Mouse (Mus musculus): ENCODE measurements around the gene Rsph1. TPM values are rescaled to one million over a fixed set of nuclear protein-coding genes. Genes with fewer than 3 reads are reported as not detected.

The Rsph1 gene
- polyA plus RNA-seq, 1 experiment from 2014 or later: 1.1 TPM

DNA sequence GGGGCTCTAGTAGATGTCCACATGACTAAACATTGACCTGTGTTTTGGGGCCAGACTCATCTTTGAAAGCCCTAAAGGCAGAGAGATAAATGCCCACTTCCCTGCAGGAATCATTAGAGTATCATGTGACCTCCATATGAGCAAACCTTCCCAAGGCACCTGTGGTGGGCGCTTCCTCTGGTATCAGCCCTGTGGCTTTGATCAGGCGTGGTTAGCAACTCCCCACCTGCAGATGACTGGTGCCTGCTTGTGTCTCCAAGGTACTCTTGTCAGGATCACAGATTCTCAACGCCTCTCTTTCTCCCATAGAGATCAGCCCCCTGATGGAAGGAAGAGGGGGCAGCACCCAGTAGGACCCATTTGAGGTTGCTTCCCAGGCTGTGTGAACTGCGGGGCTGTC, 22.8 kb upstream of the Rsph1 start:
- 82% methylated on average over 4 of the region's 4 CpGs for WGBS
- Histone ChIP-seq H3K4me1 (peaks cover 20% of the 10 kb centered on the region), H3K27me3 (peaks cover 29% of the 10 kb centered on the region), H3K9me3 (no peaks in the 10 kb centered on the region), H3K27ac (no peak overlapping the region), H3K9ac (no peak overlapping the region), H3K4me3 (no peak overlapping the region), H3K36me3 (no peaks in the 10 kb centered on the region), H3K4me2 (replicated peaks) (no peak overlapping the region)
- ATAC-seq (ENCODE audit: insufficient number of reproducible peaks, insufficient read depth, low FRiP score, low TSS enrichment): no peak

DNA sequence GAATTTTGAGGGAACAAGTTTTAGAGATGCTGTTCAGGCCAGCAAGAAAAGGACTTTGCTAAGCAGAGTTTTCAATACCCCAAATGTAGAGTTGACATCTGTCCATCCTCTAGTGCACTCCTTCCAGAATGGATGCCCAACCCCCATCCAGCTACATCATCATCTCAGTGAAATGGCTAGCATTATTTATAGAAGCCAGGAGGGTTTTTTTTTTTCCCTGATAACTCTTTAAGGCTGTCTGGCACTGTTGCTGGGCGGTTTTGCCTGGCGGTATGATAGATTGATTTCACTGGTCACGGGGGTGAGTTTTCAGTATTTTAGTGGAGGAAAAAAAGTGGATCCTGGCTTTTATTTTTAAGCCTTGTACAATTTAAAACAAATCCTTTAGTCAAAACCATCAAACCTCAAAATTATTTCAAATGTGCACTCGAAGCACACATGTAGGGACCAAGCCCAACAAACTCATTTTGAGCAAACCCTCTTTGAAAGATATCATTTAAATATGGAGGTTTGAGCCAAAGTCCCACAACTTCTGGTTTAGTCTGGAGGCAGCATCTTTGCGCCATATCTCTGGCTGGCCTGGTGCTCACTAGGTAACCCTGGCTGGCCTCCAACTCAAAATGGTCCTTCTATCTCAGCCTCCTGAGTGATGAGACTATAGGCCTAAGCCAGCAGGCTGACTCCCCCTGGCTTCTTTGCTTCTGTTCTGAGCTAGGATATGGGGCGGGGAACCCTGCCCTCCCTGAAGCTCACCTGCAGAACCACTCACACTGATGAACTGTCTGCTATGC, 21.4 kb upstream of the Rsph1 start:
- H3K9ac ChIP-seq: no peak overlapping the region
- no peak for ATAC-seq (ENCODE audit: insufficient number of reproducible peaks, insufficient read depth, low FRiP score, low TSS enrichment)
- no peaks in the 10 kb centered on the region for H3K9me3 ChIP-seq
- H3K4me2 ChIP-seq (replicated peaks): no peak overlapping the region
- no peak overlapping the region for H3K4me3 ChIP-seq
- WGBS: 82% methylated on average over 6 of the region's 6 CpGs
- peaks cover 34% of the 10 kb centered on the region for H3K27me3 ChIP-seq
- H3K4me1 ChIP-seq: peaks cover 20% of the 10 kb centered on the region
- H3K36me3 ChIP-seq: no peaks in the 10 kb centered on the region
- no peak overlapping the region for H3K27ac ChIP-seq

DNA sequence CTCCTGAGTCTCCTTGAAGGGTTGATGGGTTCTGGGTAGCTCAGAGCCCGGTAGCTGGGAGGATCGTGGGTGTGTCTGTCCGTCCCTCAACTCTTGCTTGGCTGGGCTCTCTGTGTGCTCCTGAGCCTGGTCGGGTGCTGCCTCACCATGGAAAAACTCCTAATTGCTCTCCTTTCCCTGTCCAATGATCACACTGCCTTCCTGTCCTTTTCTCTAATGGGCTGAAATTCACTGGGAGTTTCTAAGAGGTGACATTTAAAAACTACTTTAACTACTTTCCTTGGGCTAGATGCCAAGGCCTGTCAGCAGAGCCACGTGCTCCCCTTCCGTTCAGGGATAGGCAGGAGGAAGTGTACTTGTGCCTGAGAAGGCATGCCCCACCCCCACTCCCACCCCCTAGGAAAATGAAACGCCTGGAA, 20.3 kb upstream of the Rsph1 start:
- no peak for ATAC-seq (ENCODE audit: insufficient number of reproducible peaks, insufficient read depth, low FRiP score, low TSS enrichment)
- H3K9ac ChIP-seq: no peak overlapping the region
- WGBS: 21% methylated on average over 7 of the region's 7 CpGs
- peaks cover 20% of the 10 kb centered on the region for H3K4me1 ChIP-seq
- no peaks in the 10 kb centered on the region for H3K36me3 ChIP-seq
- H3K27ac ChIP-seq: no peak overlapping the region
- peaks cover 34% of the 10 kb centered on the region for H3K27me3 ChIP-seq
- peak overlapping the region; percentile 45; the same call in 1 of the 2 replicates for H3K4me3 ChIP-seq
- no peaks in the 10 kb centered on the region for H3K9me3 ChIP-seq
- H3K4me2 ChIP-seq (replicated peaks): peak overlapping the region; percentile 91

DNA sequence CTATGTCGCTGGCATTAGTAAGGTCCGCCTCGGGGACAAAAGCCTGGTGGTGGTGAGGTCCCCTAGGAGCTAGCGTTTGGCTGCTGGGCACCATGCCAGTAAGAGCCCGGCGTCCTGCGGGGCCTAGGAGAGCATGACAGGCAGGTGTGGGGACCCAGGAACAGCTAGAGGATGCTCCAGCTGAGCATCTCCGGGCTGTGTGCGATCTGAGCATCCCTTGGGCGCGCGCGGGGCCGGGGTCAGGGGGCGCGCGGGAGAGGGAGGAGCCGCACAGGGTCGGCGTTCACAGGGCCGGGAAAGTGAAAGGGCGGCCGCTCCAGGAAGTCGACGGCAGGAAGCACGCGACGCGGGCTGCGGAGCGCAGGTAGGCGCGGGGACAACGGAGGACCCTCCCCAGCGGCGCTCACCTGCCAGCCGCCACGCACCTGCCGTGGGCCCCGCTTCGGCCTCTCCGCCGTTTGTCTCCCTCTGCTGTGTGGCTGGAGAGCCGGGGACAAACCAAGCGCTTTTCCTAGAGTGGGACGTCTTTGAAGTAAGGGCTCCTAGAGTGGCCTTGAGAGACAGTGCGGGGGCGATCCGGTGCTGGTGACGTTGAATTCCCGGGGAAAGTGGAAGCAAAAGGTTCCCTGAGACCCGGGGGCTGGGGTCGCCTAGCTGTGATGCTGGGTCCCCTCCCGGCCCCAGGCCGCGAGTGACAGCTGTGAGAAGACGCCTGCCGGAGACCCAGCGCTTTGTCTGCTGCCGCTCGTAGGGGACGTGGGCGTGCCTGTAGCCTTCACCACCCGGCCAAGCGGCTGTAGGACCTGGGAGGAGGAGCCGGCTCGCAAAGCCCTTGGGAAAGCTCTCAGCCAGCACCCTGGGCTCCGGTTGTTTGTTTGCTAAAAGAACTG, 19.0 kb upstream of the Rsph1 start:
- no peaks in the 10 kb centered on the region for H3K9me3 ChIP-seq
- no peak overlapping the region for H3K27ac ChIP-seq
- ATAC-seq (ENCODE audit: insufficient number of reproducible peaks, insufficient read depth, low FRiP score, low TSS enrichment): peak; percentile 69

DNA sequence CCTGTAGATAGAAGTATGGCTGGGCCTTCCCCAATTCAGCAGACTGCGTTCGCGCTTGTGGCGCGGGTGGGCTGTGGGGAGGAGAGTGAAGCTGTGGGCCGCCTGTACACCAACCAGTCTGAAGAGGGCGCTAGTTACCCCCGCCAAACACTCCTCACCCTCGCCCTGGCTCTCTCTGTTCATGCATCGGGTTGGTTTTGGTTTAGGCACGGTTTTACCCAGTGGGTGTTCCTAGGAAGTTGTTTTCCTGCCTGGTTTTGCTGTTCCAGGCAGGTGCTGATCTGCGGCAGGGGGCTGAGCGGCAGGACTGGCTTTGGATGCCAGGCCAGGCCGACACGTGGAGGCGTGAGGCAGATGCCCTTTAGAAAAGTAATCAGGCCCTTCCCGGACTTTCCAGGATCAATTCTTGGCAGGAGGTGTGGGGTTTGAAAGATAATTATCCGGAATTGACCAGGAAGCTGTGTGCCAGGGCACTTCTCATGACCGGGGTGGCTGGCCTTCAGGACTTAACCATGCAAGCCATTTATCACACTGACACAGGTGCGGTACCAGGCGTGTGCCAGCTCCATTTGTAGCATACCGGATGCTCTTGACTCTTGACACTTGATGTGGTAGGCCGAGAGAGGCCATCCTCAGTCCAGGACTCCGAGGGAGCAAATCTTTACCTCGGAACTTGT, 18.2 kb upstream of the Rsph1 start:
- Histone ChIP-seq H3K4me2 (replicated peaks) (peak overlapping the region; percentile 91), H3K27ac (no peak overlapping the region), H3K4me3 (peak overlapping the region; percentile 45), H3K9me3 (no peaks in the 10 kb centered on the region), H3K4me1 (peaks cover 20% of the 10 kb centered on the region), H3K9ac (peak overlapping the region; percentile 56), H3K36me3 (no peaks in the 10 kb centered on the region), H3K27me3 (peaks cover 34% of the 10 kb centered on the region)
- 18% methylated on average over 25 of the region's 25 CpGs for WGBS
- ATAC-seq (ENCODE audit: insufficient number of reproducible peaks, insufficient read depth, low FRiP score, low TSS enrichment): no peak

More for the DNA sequence above, 19.0 kb upstream of the Rsph1 start:
- Histone ChIP-seq H3K4me2 (replicated peaks) (peak overlapping the region; percentile 91), H3K4me1 (peaks cover 20% of the 10 kb centered on the region), H3K36me3 (no peaks in the 10 kb centered on the region), H3K9ac (peak overlapping the region; percentile 56), H3K27me3 (peaks cover 34% of the 10 kb centered on the region), H3K4me3 (peak overlapping the region; percentile 45)
- under 1% methylated on average over 68 of the region's 68 CpGs for WGBS

DNA sequence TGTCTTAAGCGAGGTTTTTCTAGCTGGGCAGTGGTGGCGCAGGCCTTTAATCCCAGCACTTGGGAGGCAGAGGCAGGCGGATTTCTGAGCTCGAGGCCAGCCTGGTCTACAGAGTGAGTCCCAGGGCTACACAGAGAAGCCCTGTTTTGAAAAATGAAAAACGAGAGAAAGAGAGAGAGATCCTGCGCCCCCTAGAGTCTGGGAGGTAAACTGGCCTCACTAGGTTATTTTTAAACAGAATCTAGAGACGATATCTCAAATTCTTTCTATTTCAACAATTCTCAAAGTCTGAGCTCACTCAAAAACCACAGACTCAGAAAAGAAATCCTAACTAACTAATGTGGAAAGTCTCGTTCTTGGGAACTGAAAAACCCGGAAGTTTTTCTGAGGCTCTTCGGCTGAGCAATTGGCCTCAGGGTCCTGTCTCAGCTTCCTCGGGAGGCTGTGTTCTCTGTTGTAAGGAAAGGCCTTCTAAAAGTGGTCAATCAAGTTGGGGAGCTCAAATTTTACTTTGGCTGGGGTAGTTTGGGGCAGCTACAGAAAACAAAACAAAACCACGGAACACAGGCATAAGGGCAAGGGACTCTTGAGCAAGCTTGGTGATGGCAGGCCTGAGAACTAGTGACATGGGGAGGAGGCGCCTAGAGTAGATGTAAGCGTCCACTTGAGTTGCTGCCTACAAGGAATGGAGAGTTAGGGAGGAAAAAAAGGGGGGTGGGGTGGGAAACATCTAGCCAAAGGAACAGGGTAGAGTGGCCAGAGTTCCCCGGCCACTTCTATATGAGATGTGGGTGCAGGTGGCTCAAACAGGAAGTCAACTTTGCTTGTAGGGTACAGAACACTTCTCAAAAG, 17.4 kb upstream of the Rsph1 start:
- no peak for ATAC-seq (ENCODE audit: insufficient number of reproducible peaks, insufficient read depth, low FRiP score, low TSS enrichment)
- Histone ChIP-seq H3K27ac (no peak overlapping the region), H3K36me3 (no peaks in the 10 kb centered on the region), H3K27me3 (peaks cover 34% of the 10 kb centered on the region), H3K4me3 (no peak overlapping the region; the same call in 1 of the 2 replicates), H3K4me2 (replicated peaks) (no peak overlapping the region), H3K9me3 (no peaks in the 10 kb centered on the region), H3K9ac (no peak overlapping the region), H3K4me1 (peaks cover 20% of the 10 kb centered on the region)
- 80% methylated on average over 15 of the region's 15 CpGs for WGBS

DNA sequence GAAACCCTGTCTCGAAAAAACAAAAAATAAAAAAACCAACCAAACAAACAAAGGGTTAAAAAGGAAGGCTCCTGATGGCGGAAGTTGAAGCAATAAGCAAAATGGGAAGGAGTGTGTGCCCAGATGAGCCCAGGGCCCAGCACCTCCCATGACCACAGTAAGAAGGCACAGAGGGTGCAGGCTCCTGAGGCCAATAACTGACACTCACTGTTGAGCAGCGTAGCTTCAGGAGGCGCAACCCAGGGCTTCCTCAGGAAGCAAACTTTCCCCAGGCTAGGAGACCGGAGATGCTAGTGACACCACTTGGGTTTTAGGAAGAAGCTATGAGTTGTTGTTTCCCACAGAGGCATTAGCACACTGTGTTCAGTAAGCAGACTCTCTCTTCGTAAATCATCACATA, 13.7 kb upstream of the Rsph1 start:
- H3K4me2 ChIP-seq (replicated peaks): no peak overlapping the region
- no peak overlapping the region for H3K9ac ChIP-seq
- H3K4me1 ChIP-seq: peaks cover 7% of the 10 kb centered on the region; the same call in 1 of the 2 replicates
- ATAC-seq (ENCODE audit: insufficient number of reproducible peaks, insufficient read depth, low FRiP score, low TSS enrichment): no peak
- H3K27ac ChIP-seq: no peak overlapping the region
- H3K27me3 ChIP-seq: peaks cover 14% of the 10 kb centered on the region
- H3K9me3 ChIP-seq: no peaks in the 10 kb centered on the region
- no peak overlapping the region for H3K4me3 ChIP-seq
- H3K36me3 ChIP-seq: no peaks in the 10 kb centered on the region
- WGBS: 56% methylated on average over 6 of the region's 6 CpGs

DNA sequence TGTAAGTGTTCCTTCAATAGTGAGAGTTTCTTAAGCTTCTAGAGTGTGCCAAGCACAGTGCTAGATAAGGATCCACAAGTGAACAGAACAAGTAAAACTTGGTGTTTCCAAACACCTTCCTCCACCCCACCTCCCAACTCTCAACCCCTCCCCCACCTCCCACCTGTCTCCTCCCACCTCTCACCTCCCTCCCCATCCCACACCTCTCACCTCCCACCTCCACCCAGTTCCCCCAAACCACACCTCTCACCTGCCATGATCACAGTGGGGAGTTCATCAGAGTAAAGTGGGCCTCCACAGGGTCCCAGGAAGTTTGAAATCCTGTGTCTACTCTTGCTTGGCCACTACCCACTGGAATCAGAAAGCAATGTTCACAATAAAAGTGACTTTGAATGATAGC, 13.1 kb upstream of the Rsph1 start:
- Histone ChIP-seq H3K4me3 (no peak overlapping the region), H3K36me3 (no peaks in the 10 kb centered on the region), H3K4me2 (replicated peaks) (no peak overlapping the region), H3K27me3 (peaks cover 8% of the 10 kb centered on the region), H3K27ac (no peak overlapping the region), H3K9ac (no peak overlapping the region), H3K9me3 (no peaks in the 10 kb centered on the region), H3K4me1 (peaks cover 2% of the 10 kb centered on the region; the same call in 1 of the 2 replicates)
- ATAC-seq (ENCODE audit: insufficient number of reproducible peaks, insufficient read depth, low FRiP score, low TSS enrichment): no peak

DNA sequence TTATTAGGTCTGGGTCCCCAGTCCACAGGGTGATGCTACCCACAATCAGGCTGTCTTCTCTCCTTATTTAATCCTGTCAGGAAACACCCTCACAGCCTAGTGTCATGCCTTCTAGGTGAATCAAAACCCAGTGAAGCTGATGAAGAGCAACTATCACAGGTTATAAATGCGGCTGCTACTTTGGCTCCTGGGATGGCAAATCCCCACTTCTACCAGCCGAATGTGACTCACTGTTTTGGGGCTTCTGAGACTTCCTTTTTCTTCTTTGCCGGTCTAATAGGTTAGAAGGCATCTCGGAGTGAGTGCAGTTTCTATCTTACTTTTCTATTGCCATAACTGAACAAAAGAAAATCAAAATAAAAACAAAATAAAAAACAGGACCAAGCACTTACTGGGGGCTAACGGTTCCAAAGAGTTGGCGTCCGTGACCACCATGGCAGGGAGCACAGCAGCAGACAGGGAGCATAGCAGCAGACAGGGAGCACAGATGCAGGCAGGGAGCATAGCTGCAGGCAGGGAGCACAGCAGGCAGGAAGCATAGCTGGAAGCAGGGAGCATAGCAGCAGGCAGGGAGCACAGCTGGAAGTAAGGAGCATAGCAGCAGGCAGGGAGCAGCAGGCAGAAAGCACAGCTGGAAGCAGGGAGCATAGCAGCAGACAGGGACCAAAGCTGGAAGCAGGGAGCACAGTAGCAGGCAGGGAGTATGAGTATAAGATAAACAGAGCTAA, 12.0 kb upstream of the Rsph1 start:
- no peak overlapping the region for H3K4me3 ChIP-seq
- H3K4me1 ChIP-seq: no peaks in the 10 kb centered on the region
- no peak overlapping the region for H3K9ac ChIP-seq
- H3K27ac ChIP-seq: no peak overlapping the region
- ATAC-seq (ENCODE audit: insufficient number of reproducible peaks, insufficient read depth, low FRiP score, low TSS enrichment): no peak
- 66% methylated on average over 7 of the region's 7 CpGs for WGBS
- H3K36me3 ChIP-seq: no peaks in the 10 kb centered on the region
- H3K9me3 ChIP-seq: no peaks in the 10 kb centered on the region
- no peaks in the 10 kb centered on the region for H3K27me3 ChIP-seq
- H3K4me2 ChIP-seq (replicated peaks): no peak overlapping the region

DNA sequence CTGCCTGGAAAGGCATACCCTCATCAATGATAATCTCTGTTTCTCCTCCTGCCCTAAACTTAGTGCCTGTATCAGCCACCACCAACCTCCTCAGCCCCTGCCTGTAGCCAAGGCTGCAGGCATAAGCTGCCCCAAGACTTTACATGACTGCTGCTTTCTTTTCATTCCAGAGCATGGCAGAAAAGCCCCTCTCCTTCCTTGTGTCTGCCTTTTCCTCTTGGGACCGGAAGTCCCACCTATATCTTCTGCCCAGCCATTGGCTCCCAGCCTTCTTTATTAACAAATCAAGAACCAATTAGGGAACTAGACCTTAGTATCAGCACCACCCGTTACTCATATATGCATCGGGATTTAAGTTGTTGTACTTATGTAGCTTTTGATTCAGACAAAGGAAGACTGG, 10.0 kb upstream of the Rsph1 start:
- H3K27me3 ChIP-seq: no peaks in the 10 kb centered on the region
- ATAC-seq (ENCODE audit: insufficient number of reproducible peaks, insufficient read depth, low FRiP score, low TSS enrichment): no peak
- H3K4me2 ChIP-seq (replicated peaks): no peak overlapping the region
- WGBS: 85% methylated on average over 3 of the region's 3 CpGs
- no peaks in the 10 kb centered on the region for H3K36me3 ChIP-seq
- no peaks in the 10 kb centered on the region for H3K9me3 ChIP-seq
- H3K4me1 ChIP-seq: no peaks in the 10 kb centered on the region
- no peak overlapping the region for H3K27ac ChIP-seq
- no peak overlapping the region for H3K9ac ChIP-seq
- H3K4me3 ChIP-seq: no peak overlapping the region
